Mouse (Mus musculus): ENCODE data around the gene Vmn1r67. TPM values are rescaled to one million over a fixed set of nuclear protein-coding genes. Genes with fewer than 3 reads are reported as not detected.

The Vmn1r67 gene
- not detected in 2 replicates for total RNA-seq (2017)

GRCm38 (mm10) chr7:10443031-10443430 is at the start of gene Vmn1r67:
Gene Vmn1r67 (plus strand): TSS chr7:10443331.
- ATAC-seq (replicated peaks; ENCODE audit: low read depth, poor library complexity, severe bottlenecking) = no peak

GRCm38 (mm10) chr7:10458166-10458565 is 15.0 kb downstream of the Vmn1r67 start:
- ATAC-seq (replicated peaks; ENCODE audit: low read depth, poor library complexity, severe bottlenecking) = no peak

GRCm38 (mm10) chr7:10479813-10480212 is 36.7 kb downstream of the Vmn1r67 start:
- no peak for ATAC-seq (replicated peaks; ENCODE audit: low read depth, poor library complexity, severe bottlenecking)

GRCm38 (mm10) chr7:10480588-10481233 is 37.6 kb downstream of the Vmn1r67 start:
- ATAC-seq (replicated peaks; ENCODE audit: low read depth, poor library complexity, severe bottlenecking) = no peak

- peak; percentile 98 for ATAC-seq (replicated peaks; ENCODE audit: low read depth, poor library complexity, severe bottlenecking)
These were observed 51.8 kb downstream of the Vmn1r67 start, which contains the start of gene Zik1 for GRCm38 (mm10) chr7:10494786-10495521. Gene Zik1 (minus strand): TSS chr7:10495394.

- no peak for ATAC-seq (replicated peaks; ENCODE audit: low read depth, poor library complexity, severe bottlenecking)
These were observed 52.4 kb downstream of the Vmn1r67 start for GRCm38 (mm10) chr7:10495578-10495977.

Other genes starting within 250 kb of the Vmn1r67 start
- gene Vmn1r66, start 165.3 kb upstream of the Vmn1r67 start, total RNA-seq (2017) = not detected in 2 replicates
- 6.5 and 10.0 TPM in 2 replicates for gene Zik1, start 52.1 kb downstream of the Vmn1r67 start, total RNA-seq (2017)
- gene Vmn1r68, start 115.2 kb downstream of the Vmn1r67 start, total RNA-seq (2017) = not detected in 2 replicates
- not detected in 2 replicates for gene Vmn1r69, start 170.3 kb downstream of the Vmn1r67 start, total RNA-seq (2017)
- not detected in 2 replicates for gene Vmn1r70, start 188.2 kb downstream of the Vmn1r67 start, total RNA-seq (2017)
- not detected in 2 replicates for gene Nlrp4b, start 244.5 kb downstream of the Vmn1r67 start, total RNA-seq (2017)